Mouse (Mus musculus) liver, adult 2 months (tissue): ENCODE data around the gene Fndc3b.

Experiments
- CTCF ChIP-seq: fragments of 200-500 bp; IDR thresholded peaks from 2 replicates; pipeline ENCODE4 v1.5.1; 2011; ENCODE audit warnings: low read depth, low read length, control low read depth
- POLR2A ChIP-seq: fragments of 200-500 bp; IDR thresholded peaks from 2 replicates; pipeline ENCODE4 v1.6.1; 2011; ENCODE audit warnings: low read length, control low read depth; ENCODE audit not compliant: insufficient read depth; ENCODE audit errors: extremely low read depth

- TF ChIP-seq POLR2A, result no peak
- no peak for TF ChIP-seq CTCF
Measured at GRCm38 (mm10) chr3:27665338-27665737, 45.8 kb downstream of the Fndc3b start.
